7 mouse cellular contexts compared by ENCODE assay signal in the genomic region with DNA sequence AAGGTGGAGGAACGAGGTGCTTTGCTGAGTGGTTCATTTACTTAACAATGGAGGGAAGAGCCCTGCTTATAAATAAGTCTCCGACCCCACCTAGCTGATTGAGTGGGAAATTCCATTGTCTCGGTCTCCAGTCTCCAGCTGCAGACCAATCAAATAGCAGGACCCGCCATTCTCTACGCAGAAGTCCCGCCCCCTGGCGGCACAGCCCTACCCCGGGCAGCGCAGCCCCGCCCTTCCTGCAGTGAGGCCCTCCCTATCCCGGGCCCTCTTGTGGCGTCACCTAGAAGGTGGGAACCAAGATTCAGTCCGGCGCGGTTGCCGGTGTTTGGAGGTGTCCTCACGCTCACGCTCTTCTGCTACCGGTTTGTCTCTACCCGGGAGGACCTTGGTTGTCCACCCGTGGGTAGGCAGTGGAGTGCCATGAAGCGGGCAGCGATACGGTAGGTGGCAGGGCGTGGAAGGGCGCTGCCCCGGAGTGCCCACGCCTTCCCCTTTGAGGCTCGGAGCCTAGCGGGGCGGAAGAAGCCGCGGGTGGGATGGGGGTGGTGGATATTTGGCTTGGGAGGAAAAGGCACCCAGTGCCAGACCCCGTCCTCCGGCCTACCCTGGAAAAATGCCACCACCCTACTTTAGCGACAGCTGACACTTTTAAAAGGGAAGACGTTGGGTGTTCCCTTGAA. TPM values are rescaled to one million over a fixed set of nuclear protein-coding genes. Genes with fewer than 3 reads are reported as not detected.
DNase-seq lines count a peak whose midpoint lies in the region; ATAC-seq lines count a peak whose summit lies in the region.

Gene Acot9, plus strand, starts transcription at position 209 of the 680 bp plus-strand sequence.

- H3K4me3 ChIP-seq in intestine, embryonic 15.5 days (replicated peaks) = peak within 1 kb of the TSS; percentile 54
- H3K4me3 ChIP-seq in midbrain, embryonic 10.5 days = peak within 1 kb of the TSS; percentile 58

- no peaks in the 10 kb centered on the region for H3K36me3 ChIP-seq in intestine, embryonic 15.5 days
- H3K36me3 ChIP-seq in midbrain, embryonic 10.5 days = no peaks in the 10 kb centered on the region

- no peaks in the 10 kb centered on the region for H3K4me1 ChIP-seq in intestine, embryonic 15.5 days (replicated peaks)
- H3K4me1 ChIP-seq in midbrain, embryonic 10.5 days = no peaks in the 10 kb centered on the region

- no peaks in the 10 kb centered on the region for H3K27me3 ChIP-seq in intestine, embryonic 15.5 days (replicated peaks)
- no peaks in the 10 kb centered on the region for H3K27me3 ChIP-seq in midbrain, embryonic 10.5 days (ENCODE audit: low read depth, poor library complexity, severe bottlenecking)

- H3K9ac ChIP-seq in intestine, embryonic 15.5 days = peak within 1 kb of the TSS; percentile 50

- 17% methylated on average over 37 of the region's 37 CpGs for WGBS in intestine, embryonic 15.5 days
- WGBS in midbrain, embryonic 10.5 days = 24% methylated on average over 34 of the region's 37 CpGs

- intact Hi-C loops in gastrocnemius, postnatal 36 days (cut with DNase I) = no loop called here
- intact Hi-C loops in left cerebral cortex, postnatal 25 days (cut with DNase I) = loop anchor here (1.0 kb wide), 1 partner anchor 46 kb away; the partner anchor contains the start of gene Sat1

- peak; percentile 100 for ATAC-seq in intestine, embryonic 15.5 days

- no peaks in the 10 kb centered on the region for H3K9me3 ChIP-seq in intestine, embryonic 15.5 days
- no peaks in the 10 kb centered on the region for H3K9me3 ChIP-seq in midbrain, embryonic 10.5 days (replicated peaks)

- DNase-seq in adrenal gland, adult 2 months = peak; percentile 93
- peak; percentile 57 for DNase-seq in embryo, embryonic 11.5 days (ENCODE audit: low read depth, low spot score)
- peak; percentile 78 to 85 for DNase-seq in gastrocnemius, postnatal 36 days
- peak; percentile 82 to 93 for DNase-seq in left cerebral cortex, postnatal 25 days (ENCODE audit: low spot score in 2 of 2)
- peak; percentile 78 for DNase-seq in midbrain, embryonic 10.5 days (ENCODE audit: low spot score)
- DNase-seq in right cerebral cortex, postnatal 4 days = peak; percentile 83

- H3K27ac ChIP-seq in intestine, embryonic 15.5 days = 0 out of 2 replicates have a peak within 1 kb of the TSS, but pooled peaks have one; percentile 13
- H3K27ac ChIP-seq in midbrain, embryonic 10.5 days (replicated peaks) = peak within 1 kb of the TSS; percentile 69

- peak within 1 kb of the TSS; percentile 58 for H3K4me2 ChIP-seq in intestine, embryonic 15.5 days (replicated peaks)

RNA-seq across cellular contexts. Expression of gene Acot9, which starts in this region (rescaled TPM):
- 10 to 100 TPM; 46.5 to 68.6 TPM for total RNA-seq in adrenal gland, adult 2 months (2021)
- polyA plus RNA-seq in adrenal gland, adult 2 months (2012; rRNA removed) = 8.8 and 10.3 TPM in 2 replicates
- 10 to 100 TPM; 17.4 to 22.8 TPM for total RNA-seq in gastrocnemius, postnatal 36 days (2021)
- 26.6 and 33.5 TPM in 2 replicates for polyA plus RNA-seq in intestine, embryonic 15.5 days (2015; fragmentation: Nextera tagmentation; extraction: Ambion mirVana)
- 10 to 100 TPM; 18.1 to 19.2 TPM for total RNA-seq in left cerebral cortex, postnatal 25 days (2021)
- polyA plus RNA-seq in midbrain, embryonic 10.5 days (2016; fragmentation: Nextera tagmentation; extraction: Ambion mirVana) = 19.6 and 20.0 TPM in 2 replicates

Comparison
In these comparisons a context has a peak if more than half of its experiments do, and no peak if none do; other contexts are left out.
1. Peak in every context shown above with its lines: DNase-seq, ATAC-seq, H3K4me3 ChIP-seq and H3K27ac ChIP-seq.